Mouse (Mus musculus) E14TG2a.4 (cell line): Measurements from ENCODE around the gene Myoc.
"Not testable (repeated sequence)": the region's sequence is repeated elsewhere in the genome, so short reads cannot be mapped to it uniquely, and the experiment has no call there.

Source experiments
- H3K27me3 ChIP-seq: 2 replicates; pipeline ENCODE4 v1.6.1; 2014; ENCODE audit warnings: low read length, control low read depth; ENCODE audit not compliant: insufficient read depth
- H3K36me3 ChIP-seq: 2 replicates; pipeline ENCODE4 v1.6.1; 2014; ENCODE audit warnings: low read length, control low read depth; ENCODE audit not compliant: insufficient read depth
- H3K4me1 ChIP-seq: replicated peaks from 2 replicates; pipeline ENCODE4 v1.6.1; 2014; ENCODE audit warnings: low read depth, low read length, control low read depth
- H3K4me3 ChIP-seq: replicated peaks from 2 replicates; pipeline ENCODE4 v1.5.1; 2014; ENCODE audit warnings: mild to moderate bottlenecking, low read length
- H3K9me3 ChIP-seq: 2 replicates; pipeline ENCODE4 v1.6.1; 2014; ENCODE audit warnings: low read length, control low read depth
- CTCF ChIP-seq: conservative IDR thresholded peaks from 2 replicates; pipeline ENCODE4 v1.5.1; 2014; ENCODE audit warnings: low read length
- NANOG ChIP-seq: IDR thresholded peaks from 2 replicates; pipeline ENCODE4 v1.6.1; 2014; ENCODE audit warnings: borderline replicate concordance, low read length, mixed read lengths
- POU5F1 ChIP-seq: IDR thresholded peaks from 2 replicates; pipeline ENCODE4 v1.6.1; 2014; ENCODE audit warnings: low read length, borderline replicate concordance

Gene Myoc

DNA sequence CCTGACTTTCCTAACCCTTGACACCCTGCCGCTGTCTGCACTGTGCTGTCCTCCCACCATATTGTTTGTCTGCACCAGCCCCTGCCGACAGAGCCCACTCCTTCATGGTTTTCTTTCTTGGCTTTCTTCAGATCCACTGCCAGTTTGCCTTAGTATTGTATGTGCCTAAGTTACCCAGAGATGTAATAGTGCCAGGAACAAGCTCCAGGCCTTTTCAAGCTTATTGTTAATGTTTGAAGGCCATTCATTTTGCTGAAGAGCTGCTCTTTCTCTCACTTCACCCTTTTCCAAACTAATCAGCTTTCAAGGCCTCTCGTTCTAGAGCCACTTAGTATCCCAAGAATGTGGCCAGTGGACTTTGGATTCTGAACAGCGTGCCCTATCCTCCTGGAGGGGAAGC, 27.8 kb upstream of the Myoc start:
- TF ChIP-seq NANOG: no peak
- no peak for TF ChIP-seq POU5F1
- no peak for TF ChIP-seq CTCF
- Histone ChIP-seq H3K27me3 (peaks cover 2% of the 10 kb centered on the region; the same call in 1 of the 2 replicates), H3K4me3 (no peak overlapping the region), H3K9me3 (peaks cover 24% of the 10 kb centered on the region), H3K36me3 (no peaks in the 10 kb centered on the region), H3K4me1 (0 out of 2 replicates have a peak, but pooled peaks cover 5% of the 10 kb centered on the region)

GRCm38 (mm10) chr1:162615511-162615910, 23.4 kb upstream of the Myoc start:
- Histone ChIP-seq H3K4me3 (no peak overlapping the region), H3K27me3 (0 out of 2 replicates have a peak, but pooled peaks cover 4% of the 10 kb centered on the region), H3K4me1 (no peaks in the 10 kb centered on the region), H3K36me3 (no peaks in the 10 kb centered on the region), H3K9me3 (peaks cover 30% of the 10 kb centered on the region)
- TF ChIP-seq CTCF (no peak), NANOG (no peak), POU5F1 (no peak)

GRCm38 (mm10) chr1:162620487-162620886, 18.5 kb upstream of the Myoc start:
- Histone ChIP-seq H3K36me3 (no peaks in the 10 kb centered on the region), H3K4me3 (no peak overlapping the region), H3K27me3 (0 out of 2 replicates have a peak, but pooled peaks cover 4% of the 10 kb centered on the region), H3K9me3 (peaks cover 11% of the 10 kb centered on the region), H3K4me1 (no peaks in the 10 kb centered on the region)
- TF ChIP-seq POU5F1: no peak
- TF ChIP-seq CTCF: peak; percentile 79
- TF ChIP-seq NANOG: no peak

DNA sequence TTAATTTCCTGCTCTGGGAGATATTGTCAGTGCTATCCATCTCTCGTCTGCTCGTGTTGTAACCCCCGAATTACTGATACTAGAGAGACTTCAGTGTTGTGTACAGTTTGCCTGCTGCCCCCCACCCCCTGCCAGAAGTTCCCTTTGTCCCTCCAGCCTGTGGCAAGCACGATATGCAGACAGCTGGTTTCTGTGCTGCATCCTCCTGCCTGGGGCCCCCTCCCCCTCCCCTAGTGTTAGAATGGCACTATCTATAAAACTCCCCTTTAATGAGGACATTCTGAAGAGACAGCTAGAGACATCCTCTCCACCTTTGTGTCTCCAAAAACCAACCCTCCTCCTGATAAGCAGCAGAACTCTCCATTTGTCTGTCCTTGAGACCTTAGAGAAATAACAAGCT, 15.1 kb upstream of the Myoc start:
- Histone ChIP-seq H3K36me3 (no peaks in the 10 kb centered on the region), H3K9me3 (no peaks in the 10 kb centered on the region), H3K4me3 (no peak overlapping the region), H3K27me3 (0 out of 2 replicates have a peak, but pooled peaks cover 4% of the 10 kb centered on the region), H3K4me1 (no peaks in the 10 kb centered on the region)
- no peak for TF ChIP-seq POU5F1
- no peak for TF ChIP-seq NANOG
- no peak for TF ChIP-seq CTCF

GRCm38 (mm10) chr1:162625229-162625628, 13.7 kb upstream of the Myoc start:
- no peaks in the 10 kb centered on the region for H3K27me3 ChIP-seq
- TF ChIP-seq NANOG: no peak
- no peak overlapping the region for H3K4me3 ChIP-seq
- no peaks in the 10 kb centered on the region for H3K4me1 ChIP-seq
- no peaks in the 10 kb centered on the region for H3K36me3 ChIP-seq
- no peaks in the 10 kb centered on the region for H3K9me3 ChIP-seq

- H3K9me3 ChIP-seq, H3K36me3 ChIP-seq, H3K27me3 ChIP-seq, H3K4me1 ChIP-seq, H3K4me3 ChIP-seq: not testable (repeated sequence)
Observed at GRCm38 (mm10) chr1:162627821-162628220, 11.1 kb upstream of the Myoc start.

DNA sequence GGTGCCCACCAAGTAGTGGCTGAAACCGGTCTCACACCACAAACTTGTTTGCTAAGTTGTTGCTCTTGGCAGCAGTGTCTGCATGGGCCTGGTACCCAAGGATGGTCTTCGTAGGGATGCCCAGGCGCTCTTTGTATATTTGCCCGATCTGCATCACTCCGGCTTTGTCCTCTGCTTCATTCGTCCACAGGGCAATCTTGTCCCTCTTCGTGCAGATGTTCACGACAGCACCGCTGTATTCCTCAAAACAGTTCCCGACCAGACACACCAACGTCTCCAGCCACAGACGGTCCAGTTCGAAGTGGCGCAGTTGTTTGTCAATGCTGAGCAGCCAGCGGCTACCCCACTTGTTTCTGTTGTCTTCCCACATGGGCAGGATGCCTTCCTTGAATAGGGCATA, 10.6 kb upstream of the Myoc start:
- not testable (repeated sequence) for H3K4me1 ChIP-seq, H3K4me3 ChIP-seq, H3K27me3 ChIP-seq, H3K9me3 ChIP-seq, H3K36me3 ChIP-seq

DNA sequence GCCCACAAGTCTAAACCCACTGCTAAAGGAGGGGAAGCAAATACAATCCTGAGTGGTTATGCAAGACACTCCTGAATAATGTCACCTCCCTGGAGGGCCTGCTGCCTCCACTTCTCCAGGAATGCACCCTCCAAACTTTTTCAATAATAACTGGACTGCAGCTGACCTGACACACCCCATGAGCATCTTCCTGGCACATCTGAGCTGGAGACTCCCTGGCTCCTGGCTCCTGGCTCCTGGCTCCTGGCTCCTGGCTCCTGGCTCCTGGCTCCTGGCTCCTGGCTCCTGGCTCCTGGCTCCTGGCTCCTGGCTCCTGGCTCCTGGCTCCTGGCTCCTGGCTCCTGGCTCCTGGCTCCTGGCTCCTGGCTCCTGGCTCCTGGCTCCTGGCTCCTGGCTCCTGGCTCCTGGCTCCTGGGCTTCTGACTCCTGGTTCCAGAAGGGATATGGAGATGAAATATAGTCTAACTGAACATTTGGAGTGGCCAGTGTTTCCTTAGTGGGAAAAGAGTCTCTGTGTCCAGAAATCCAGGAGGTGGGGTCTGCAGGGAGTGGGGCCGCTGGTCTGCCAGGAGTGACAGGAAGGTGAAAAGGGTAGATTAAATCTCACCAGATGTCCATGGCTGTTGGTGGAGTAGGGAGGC, 3.5 kb upstream of the Myoc start:
- not testable (repeated sequence) for H3K36me3 ChIP-seq, H3K4me1 ChIP-seq, H3K27me3 ChIP-seq, H3K4me3 ChIP-seq, H3K9me3 ChIP-seq

DNA sequence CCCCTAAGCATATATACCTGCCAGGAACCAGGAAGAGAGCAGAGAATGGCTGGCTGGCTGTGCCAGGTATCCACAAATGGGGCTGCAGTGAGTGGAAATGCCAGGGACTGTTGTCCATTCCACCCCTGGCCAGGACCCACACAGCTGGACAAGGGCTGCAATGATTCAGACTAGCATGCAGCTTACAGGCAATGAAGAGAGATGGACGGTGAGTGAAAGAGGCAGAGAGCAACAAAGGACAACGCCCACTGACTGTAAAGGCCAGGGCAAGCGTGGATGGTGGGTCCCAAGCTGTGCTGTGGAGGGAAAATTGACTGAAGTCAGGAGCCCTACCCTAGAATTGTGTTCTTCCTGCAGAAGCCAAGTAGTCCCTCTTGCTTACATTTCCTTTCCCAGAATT, 2.4 kb upstream of the Myoc start:
- no peak for TF ChIP-seq POU5F1
- TF ChIP-seq CTCF: no peak
- no peak for TF ChIP-seq NANOG
- Histone ChIP-seq H3K4me3 (no peak overlapping the region), H3K4me1 (no peaks in the 10 kb centered on the region), H3K27me3 (no peaks in the 10 kb centered on the region; the same call in 1 of the 2 replicates), H3K9me3 (no peaks in the 10 kb centered on the region), H3K36me3 (no peaks in the 10 kb centered on the region)
